Mouse (Mus musculus) megakaryocyte, embryonic 14.5 days (primary cell): ENCODE measurements around the gene Arpc1b.

Source experiments
- FLI1 ChIP-seq: IDR thresholded peaks from 2 replicates; pipeline ENCODE4 v1.6.1; 2012; ENCODE audit warnings: low read length, inconsistent platforms, mixed read lengths
- GATA1 ChIP-seq: IDR thresholded peaks from 3 replicates; pipeline ENCODE4 v1.6.1; 2012; ENCODE audit warnings: mixed read lengths, low read length, inconsistent platforms, borderline replicate concordance

GRCm38 (mm10) chr5:145130191-145130590 is 16.2 kb downstream of the Arpc1b start:
- TF ChIP-seq GATA1 (no peak), FLI1 (no peak)
